Mouse (Mus musculus) thymus, adult 18-20 months (tissue): Measurements from ENCODE around the gene Anks1.
A peak's percentile ranks its signal among the peaks of the same experiment; 100 is the strongest.

Experiments
- DNase-seq, 2 experiments: peaks; one replicate each; pipeline ENCODE4 v3.0.0; 2022; ENCODE audit warnings: mixed read lengths in 2 of 2

The Anks1 gene

DNA sequence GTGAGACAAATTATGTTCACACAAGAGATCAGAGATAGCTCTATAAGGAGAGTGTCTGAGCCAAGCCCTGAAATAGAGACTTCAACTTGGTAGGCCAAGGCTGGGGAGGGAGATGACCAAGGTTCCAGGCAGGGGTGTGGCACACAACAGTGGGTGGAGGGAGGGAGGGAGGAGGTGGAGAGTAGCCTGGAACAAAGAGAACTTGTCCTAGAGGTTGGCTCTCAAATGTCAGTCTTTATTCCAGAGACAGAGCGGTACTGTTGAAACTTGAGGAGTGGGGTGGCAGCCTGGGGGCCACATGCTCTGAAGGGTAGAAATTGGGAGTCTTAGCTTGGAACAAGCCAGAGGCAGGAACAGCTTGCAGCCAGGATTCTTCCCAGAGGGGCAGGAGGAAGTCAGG lies 91.7 kb downstream of the Anks1 start:
- DNase-seq = no peak

GRCm38 (mm10) chr17:28005393-28005792 lies 96.3 kb downstream of the Anks1 start:
- no peak for DNase-seq

DNA sequence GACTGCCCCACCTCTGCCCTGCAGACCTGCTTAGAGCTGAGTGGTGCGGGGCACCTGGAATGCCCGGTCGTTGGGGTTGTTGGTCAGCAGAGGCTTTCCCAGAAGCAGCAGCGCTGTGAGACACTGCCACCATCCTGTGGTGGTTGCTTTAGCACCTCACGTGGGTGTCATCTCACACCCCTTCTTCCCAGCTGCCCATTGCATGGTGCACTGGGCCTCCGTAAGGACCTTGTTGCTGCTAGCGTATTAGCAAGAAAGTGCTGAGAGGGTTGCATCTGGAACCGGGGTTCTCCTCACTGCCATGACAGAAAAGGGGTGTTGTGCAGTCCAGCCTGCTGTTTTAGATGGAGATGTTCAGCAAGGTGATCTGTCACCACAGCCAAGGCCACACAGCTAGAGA lies 97.1 kb downstream of the Anks1 start:
- no peak for DNase-seq

- no peak for DNase-seq
Observed at GRCm38 (mm10) chr17:28006611-28007010, 97.5 kb downstream of the Anks1 start.

- peak; percentile 59 to 74 for DNase-seq
Observed at GRCm38 (mm10) chr17:28007179-28007811, 98.2 kb downstream of the Anks1 start.

DNA sequence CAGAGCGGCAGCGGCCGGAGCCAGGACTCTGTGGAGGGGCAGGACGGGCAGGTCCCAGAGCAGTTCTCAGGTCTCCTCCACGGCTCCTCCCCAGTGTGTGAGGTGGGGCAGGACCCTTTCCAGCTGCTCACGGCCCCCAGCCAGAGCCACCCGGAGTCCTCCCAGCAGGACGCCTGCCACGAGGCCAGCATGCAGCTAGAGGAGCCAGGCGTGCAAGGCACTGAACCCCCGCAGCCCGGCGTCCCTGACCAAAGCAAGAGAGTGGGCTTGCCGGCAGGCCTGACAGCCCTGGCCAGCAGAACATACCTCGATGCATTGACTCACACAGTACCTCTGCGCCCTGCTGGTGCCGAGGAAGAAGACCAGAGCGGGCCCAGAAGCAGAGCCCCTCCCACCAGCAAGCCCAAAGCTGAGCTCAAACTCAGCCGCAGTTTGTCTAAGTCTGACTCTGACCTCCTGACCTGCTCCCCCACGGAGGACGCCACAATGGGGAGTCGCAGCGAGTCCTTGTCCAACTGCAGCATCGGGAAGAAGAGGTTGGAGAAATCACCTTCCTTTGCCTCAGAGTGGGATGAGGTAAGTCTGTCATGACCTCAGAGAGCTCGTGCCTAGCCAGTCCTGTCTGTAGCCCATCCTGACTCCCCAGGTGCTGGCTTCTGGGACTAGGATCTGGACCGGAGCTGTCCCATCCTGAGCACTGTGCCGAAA lies 98.9 kb downstream of the Anks1 start:
- peak; percentile 50 to 55 for DNase-seq

DNA sequence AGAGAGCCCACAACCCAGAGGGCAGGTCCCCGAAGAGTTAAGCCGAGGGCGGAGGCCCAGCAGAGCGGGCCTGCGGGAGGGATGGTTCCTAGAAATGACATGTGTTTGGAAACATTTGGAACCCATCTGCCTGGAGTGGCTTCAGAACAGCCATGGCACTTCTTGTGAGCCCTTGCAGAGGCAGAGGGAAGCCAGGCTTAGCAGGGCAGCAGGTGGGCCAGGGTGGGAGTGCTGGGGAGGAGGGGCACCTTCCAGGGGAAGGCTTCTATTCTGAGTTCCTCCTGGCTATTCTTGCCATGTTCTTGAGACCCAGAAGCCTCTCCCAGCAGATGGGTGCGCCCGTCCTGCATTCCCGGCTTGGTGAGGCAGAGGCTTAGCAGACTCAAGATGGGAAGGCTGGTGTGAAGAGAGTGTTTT lies 99.5 kb downstream of the Anks1 start:
- DNase-seq = no peak

DNA sequence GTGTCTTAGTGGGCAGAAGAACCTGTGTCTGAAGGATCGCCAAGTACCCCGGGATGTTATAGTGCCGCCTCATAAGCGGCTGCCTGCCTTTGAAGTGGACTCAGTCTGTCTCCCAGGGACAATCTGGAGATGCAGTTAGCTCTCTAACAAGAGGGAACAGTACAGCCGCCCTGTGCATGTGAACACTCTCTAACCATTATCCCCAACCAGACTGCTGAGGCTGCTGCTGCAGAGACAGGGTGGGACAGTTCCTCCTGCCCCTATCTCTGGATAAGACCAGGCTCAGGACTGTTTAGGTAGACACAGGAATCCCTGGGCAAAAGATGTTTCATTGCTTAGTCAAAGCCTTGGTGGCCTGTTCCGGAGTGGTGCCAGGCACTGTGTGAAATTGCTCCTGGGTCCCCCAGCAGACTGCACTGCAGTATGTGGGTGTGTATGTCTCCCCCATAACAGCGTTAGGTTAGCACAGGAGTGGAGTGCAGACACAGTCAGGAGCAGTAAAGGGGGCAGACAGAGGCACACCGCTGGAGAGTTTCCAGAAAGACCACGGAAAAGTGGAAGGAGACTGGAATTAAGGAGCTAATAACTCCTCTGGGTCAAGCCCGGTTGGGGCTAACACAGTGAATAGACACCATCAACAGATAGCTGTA lies 100.1 kb downstream of the Anks1 start:
- no peak for DNase-seq

GRCm38 (mm10) chr17:28009716-28010114 lies 100.6 kb downstream of the Anks1 start:
- DNase-seq = no peak

GRCm38 (mm10) chr17:28010925-28011324 lies 101.8 kb downstream of the Anks1 start:
- no peak for DNase-seq

- no peak for DNase-seq
Observed at GRCm38 (mm10) chr17:28012851-28013250, 103.7 kb downstream of the Anks1 start.

DNA sequence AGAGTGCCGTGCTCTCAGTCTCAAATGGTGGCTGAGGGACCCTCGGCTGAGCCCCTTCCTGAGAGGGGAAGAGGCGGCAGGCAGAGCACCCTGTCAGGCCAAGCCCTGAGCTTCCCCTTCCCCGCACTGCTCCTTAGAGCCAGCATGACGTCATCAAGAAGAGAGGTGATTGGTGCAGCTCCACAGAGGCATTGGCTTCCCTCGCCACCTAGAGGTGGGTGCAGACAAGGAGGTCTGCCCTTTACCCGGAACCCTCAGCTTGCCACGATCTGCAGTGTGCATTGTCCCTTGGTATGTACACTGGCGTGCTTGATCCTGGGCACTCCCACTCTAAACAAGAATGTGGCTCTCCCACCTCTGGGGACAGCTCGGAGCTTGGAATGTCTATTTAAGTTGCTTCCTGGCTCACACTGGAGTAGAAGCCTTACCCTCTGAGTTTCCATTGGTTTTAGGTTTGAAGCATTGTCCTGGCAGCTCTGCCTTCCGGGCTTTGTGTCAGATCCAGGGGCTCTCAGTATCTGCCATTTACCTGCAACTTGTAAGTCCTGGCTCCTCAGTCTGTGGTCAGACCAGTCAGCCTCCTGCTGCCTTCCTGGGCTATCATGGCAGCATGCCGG lies 104.3 kb downstream of the Anks1 start:
- peak; percentile 79 to 88 for DNase-seq

DNA sequence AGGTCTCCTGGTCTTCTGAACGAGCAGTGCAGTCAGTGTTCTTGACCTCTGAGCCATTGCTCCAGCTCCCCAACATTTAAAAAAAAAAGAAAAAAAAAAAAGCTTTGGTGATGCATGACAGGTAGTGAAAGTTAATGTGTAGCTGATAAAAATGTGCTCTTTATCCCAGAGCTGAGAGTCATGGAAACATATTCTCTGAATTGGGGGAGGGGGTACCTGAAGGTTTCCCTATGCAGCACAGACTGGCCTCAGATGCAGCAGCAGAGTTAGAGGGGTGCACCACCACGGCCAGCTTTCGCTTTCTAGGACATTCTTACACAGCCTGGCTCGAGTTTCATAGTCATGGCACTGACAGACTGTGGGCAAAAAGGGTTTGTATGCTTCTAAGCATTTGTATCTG lies 105.3 kb downstream of the Anks1 start:
- DNase-seq = no peak

- peak in 1 of 2 experiments; percentile 44 for DNase-seq
Observed at GRCm38 (mm10) chr17:28015068-28015730, 106.1 kb downstream of the Anks1 start.

DNA sequence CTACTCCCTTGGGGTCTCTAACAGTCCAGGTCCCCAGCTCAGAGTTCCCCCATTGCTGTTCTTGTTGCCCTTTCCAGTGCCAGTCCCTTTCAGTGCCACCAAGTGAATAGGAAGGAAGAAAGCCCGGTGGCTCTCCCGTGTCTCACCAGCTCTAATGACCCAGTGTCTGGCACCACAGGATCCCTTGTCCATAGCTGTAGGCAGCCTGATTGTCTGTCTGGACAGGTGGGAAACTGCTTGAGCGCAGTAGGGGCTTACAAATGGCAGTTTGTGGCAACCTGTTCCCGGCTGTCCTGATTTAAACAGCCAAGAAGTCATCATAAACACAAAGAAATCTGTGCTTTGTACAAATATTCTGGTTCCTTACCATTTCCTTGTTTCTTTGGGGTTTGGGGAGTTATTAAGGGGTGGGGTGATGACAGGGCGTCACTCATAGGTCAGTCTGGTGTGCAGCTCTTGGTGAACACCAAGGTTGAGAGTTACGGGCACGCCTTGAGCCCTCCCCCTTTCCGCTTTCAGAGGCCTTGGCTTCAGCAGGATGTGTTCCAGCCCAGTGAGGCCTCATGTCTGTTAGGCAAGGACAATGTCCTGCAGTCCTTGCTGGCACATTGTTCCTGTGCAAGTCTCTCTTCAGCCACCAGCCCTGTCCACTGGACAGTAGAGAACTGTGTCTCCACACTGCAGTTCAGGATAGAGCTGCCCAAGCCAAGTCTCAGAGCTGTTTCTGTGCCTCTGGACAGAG lies 107.1 kb downstream of the Anks1 start:
- DNase-seq = no peak

DNA sequence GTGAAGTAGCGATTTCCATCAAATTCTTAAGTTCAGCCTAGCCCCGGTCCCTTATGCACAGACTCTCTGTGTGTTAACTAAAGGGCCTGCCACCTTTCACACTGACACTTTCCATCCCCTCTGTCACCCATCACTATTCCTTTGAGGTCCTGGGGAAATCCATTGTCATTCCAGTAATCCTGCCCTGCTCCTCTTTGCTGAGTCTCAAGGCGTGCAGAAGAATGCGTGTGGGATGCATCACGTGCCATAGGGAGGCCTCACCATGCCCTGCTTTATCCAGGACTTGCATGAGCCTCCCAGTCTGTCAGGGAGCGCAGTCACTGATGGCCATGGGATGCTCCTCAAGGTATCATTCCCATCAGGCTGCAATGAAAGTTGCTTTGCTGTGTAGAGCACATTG lies 109.2 kb downstream of the Anks1 start:
- DNase-seq = no peak

DNA sequence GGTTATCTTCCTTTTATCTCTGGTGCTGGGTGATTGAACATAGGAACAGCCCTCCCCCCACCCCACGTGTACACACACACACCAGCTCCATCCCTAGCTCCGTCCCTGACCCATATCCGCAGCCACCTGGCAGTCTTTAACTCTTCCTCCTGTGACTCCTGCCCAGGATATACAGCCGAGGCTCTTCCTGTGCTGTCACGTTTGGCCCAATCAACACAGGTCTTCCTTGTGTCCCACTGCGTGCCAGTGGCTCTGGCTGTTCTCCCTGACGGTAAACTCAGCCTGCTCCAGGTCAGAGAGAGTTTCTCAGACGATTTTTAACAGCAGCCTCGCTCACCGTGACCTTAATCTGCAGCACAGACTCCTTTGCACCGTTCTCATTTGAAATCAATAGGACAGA lies 109.7 kb downstream of the Anks1 start:
- peak in 1 of 2 experiments; percentile 34 for DNase-seq

DNA sequence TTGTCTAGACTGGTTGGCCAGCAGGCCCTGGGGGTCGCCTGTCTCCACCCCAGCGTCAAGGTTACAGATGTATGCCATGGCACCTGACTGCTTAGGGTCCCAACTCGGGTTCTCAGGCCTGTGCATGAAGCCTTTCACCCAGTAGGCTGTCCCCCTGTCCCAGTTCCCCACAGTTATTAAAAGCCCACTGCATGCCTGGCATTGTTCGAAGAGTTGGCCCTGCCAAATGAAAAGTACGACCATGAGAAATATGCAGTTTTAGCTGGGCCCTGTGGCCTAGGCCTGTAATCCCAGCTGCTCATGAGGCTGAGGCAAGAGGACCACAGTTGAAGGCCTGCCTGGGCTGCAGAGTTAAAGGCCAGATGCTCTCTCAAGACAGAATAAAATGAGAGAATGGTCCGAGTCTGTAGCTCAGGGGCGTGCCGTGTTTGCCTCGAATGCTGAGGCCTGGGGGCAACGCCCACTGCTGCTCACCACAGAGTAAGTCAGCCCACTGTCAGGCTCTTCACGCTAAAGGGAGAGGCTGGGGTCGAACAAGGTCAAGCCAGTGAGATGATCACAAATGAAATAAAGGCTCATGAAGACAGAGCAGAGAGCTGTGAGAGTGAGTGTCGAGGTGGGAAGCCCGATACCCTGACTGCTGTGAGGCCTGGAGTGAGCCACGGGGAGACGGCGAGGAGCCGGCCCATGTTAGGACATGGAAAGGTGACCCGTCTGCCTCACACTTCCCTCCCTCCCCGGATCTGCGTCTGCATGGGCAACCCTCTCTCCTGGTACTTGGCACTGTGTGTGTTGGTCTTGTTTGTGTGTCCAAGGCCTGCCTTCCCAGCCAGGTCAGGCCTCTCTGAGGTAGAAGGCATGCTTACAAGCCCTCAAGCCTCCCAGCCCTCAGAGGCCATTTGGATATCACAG lies 110.9 kb downstream of the Anks1 start:
- DNase-seq = no peak

- no peak for DNase-seq
Observed at GRCm38 (mm10) chr17:28021911-28022310, 112.8 kb downstream of the Anks1 start.

GRCm38 (mm10) chr17:28022854-28023655 lies 113.9 kb downstream of the Anks1 start:
- no peak for DNase-seq
